Mouse (Mus musculus) liver, embryonic 15.5 days (tissue): ENCODE data around the gene Clic6. TPM values are rescaled to one million over a fixed set of nuclear protein-coding genes. Genes with fewer than 3 reads are reported as not detected.
"Not testable (repeated sequence)": the region's sequence is repeated elsewhere in the genome, so short reads cannot be mapped to it uniquely, and the experiment has no call there.

ENCODE experiments used
- ATAC-seq: fragments of 200-750 bp; cut with Nextera tagmentation; 2 replicates; pipeline ENCODE4 v1.8.0; 2017; ENCODE audit warnings: moderate number of reproducible peaks, mild to moderate bottlenecking, moderate library complexity; ENCODE audit not compliant: insufficient read depth
- H3K27ac ChIP-seq: fragments of 300-500 bp; sonication (generic); replicated peaks from 2 replicates; pipeline ENCODE4 v1.5.1; 2015; ENCODE audit warnings: mild to moderate bottlenecking, inconsistent platforms
- H3K27me3 ChIP-seq: fragments of 300-500 bp; sonication (generic); 2 replicates; pipeline ENCODE4 v1.6.1; 2015; ENCODE audit warnings: mild to moderate bottlenecking, inconsistent platforms
- H3K36me3 ChIP-seq: fragments of 300-500 bp; sonication (generic); replicated peaks from 2 replicates; pipeline ENCODE4 v1.6.1; 2015; ENCODE audit warnings: moderate library complexity, mild to moderate bottlenecking, inconsistent platforms
- H3K4me1 ChIP-seq: fragments of 300-500 bp; sonication (generic); replicated peaks from 2 replicates; pipeline ENCODE4 v1.6.1; 2015; ENCODE audit warnings: inconsistent platforms
- H3K4me2 ChIP-seq: fragments of 300-500 bp; sonication (generic); 2 replicates; pipeline ENCODE4 v1.6.1; 2015; ENCODE audit warnings: moderate library complexity, mild to moderate bottlenecking, inconsistent platforms
- H3K4me3 ChIP-seq: fragments of 300-500 bp; sonication (generic); replicated peaks from 2 replicates; pipeline ENCODE4 v1.5.1; 2015; ENCODE audit warnings: mild to moderate bottlenecking, inconsistent platforms
- H3K9ac ChIP-seq: fragments of 300-500 bp; sonication (generic); 2 replicates; pipeline ENCODE4 v1.6.1; 2015; ENCODE audit warnings: moderate library complexity, mild to moderate bottlenecking, inconsistent platforms
- H3K9me3 ChIP-seq: fragments of 300-500 bp; sonication (generic); replicated peaks from 2 replicates; pipeline ENCODE4 v1.6.1; 2016; ENCODE audit warnings: inconsistent platforms
- WGBS: fragments of 180-500 bp; shearing (Covaris S2); methylation state at CpG from one replicate; pipeline ENCODE4 v1.1.7; 2015; ENCODE audit warnings: mixed read lengths; ENCODE audit not compliant: insufficient replicate concordance; 5-methylcytosine and 5-hydroxymethylcytosine counted together
- polyA plus RNA-seq: library from polyadenylated mRNA; unstranded; fragments of >200 nt; fragmentation: Nextera tagmentation; extraction: Ambion mirVana; gene quantifications from 2 replicates; pipeline ENCODE4 v1.2.1, GENCODE M21; 2015

Gene Clic6
- polyA plus RNA-seq, 1 experiment from 2014 or later, result 0.40 TPM

- Histone ChIP-seq H3K27ac (no peak overlapping the region), H3K27me3 (peaks cover 71% of the 10 kb centered on the region), H3K4me2 (no peak overlapping the region), H3K4me1 (peaks cover 6% of the 10 kb centered on the region; the same call in 1 of the 2 replicates), H3K9ac (no peak overlapping the region), H3K9me3 (no peaks in the 10 kb centered on the region), H3K4me3 (no peak overlapping the region), H3K36me3 (no peaks in the 10 kb centered on the region)
- ATAC-seq, result no peak
- WGBS, result 61% methylated on average over 8 of the region's 8 CpGs
Measured at GRCm38 (mm10) chr16:92500534-92500933, 15.0 kb downstream of the Clic6 start.

- no peak overlapping the region for H3K4me2 ChIP-seq
- peaks cover 6% of the 10 kb centered on the region; the same call in 1 of the 2 replicates for H3K4me1 ChIP-seq
- ATAC-seq, result no peak
- no peak overlapping the region for H3K9ac ChIP-seq
- no peaks in the 10 kb centered on the region for H3K9me3 ChIP-seq
- 51% methylated on average over 5 of the region's 5 CpGs for WGBS
- H3K4me3 ChIP-seq, result no peak overlapping the region
- no peaks in the 10 kb centered on the region for H3K36me3 ChIP-seq
- no peak overlapping the region for H3K27ac ChIP-seq
- H3K27me3 ChIP-seq, result peaks cover 61% of the 10 kb centered on the region
Measured at GRCm38 (mm10) chr16:92503105-92503504, 17.6 kb downstream of the Clic6 start.

- H3K36me3 ChIP-seq, result no peaks in the 10 kb centered on the region
- no peak overlapping the region for H3K4me3 ChIP-seq
- no peak overlapping the region for H3K27ac ChIP-seq
- ATAC-seq, result no peak
- H3K4me1 ChIP-seq, result no peaks in the 10 kb centered on the region; the same call in 1 of the 2 replicates
- no peak overlapping the region for H3K9ac ChIP-seq
- H3K9me3 ChIP-seq, result no peaks in the 10 kb centered on the region
- peaks cover 28% of the 10 kb centered on the region for H3K27me3 ChIP-seq
- WGBS, result 56% methylated on average over 4 of the region's 4 CpGs
- H3K4me2 ChIP-seq, result no peak overlapping the region
Measured at GRCm38 (mm10) chr16:92507573-92507972, 22.0 kb downstream of the Clic6 start.

GRCm38 (mm10) chr16:92510835-92511772 lies 25.6 kb downstream of the Clic6 start:
- no peak overlapping the region for H3K4me2 ChIP-seq
- 58% methylated on average over 13 of the region's 13 CpGs for WGBS
- H3K4me1 ChIP-seq, result no peaks in the 10 kb centered on the region; the same call in 1 of the 2 replicates
- no peaks in the 10 kb centered on the region for H3K9me3 ChIP-seq
- H3K27me3 ChIP-seq, result peaks cover 25% of the 10 kb centered on the region
- H3K9ac ChIP-seq, result no peak overlapping the region
- H3K27ac ChIP-seq, result no peak overlapping the region
- no peaks in the 10 kb centered on the region for H3K36me3 ChIP-seq
- H3K4me3 ChIP-seq, result no peak overlapping the region
- ATAC-seq, result no peak

GRCm38 (mm10) chr16:92511773-92512391 lies 26.3 kb downstream of the Clic6 start:
- no peak for ATAC-seq
- peaks cover 19% of the 10 kb centered on the region for H3K27me3 ChIP-seq
- 55% methylated on average over 5 of the region's 5 CpGs for WGBS
- no peak overlapping the region for H3K4me2 ChIP-seq
- no peak overlapping the region for H3K9ac ChIP-seq
- no peaks in the 10 kb centered on the region for H3K36me3 ChIP-seq
- no peaks in the 10 kb centered on the region; the same call in 1 of the 2 replicates for H3K4me1 ChIP-seq
- H3K9me3 ChIP-seq, result no peaks in the 10 kb centered on the region
- no peak overlapping the region for H3K4me3 ChIP-seq
- H3K27ac ChIP-seq, result no peak overlapping the region

GRCm38 (mm10) chr16:92514896-92515295 lies 29.4 kb downstream of the Clic6 start:
- H3K9me3 ChIP-seq, H3K4me2 ChIP-seq, H3K4me3 ChIP-seq, H3K36me3 ChIP-seq, ATAC-seq, H3K4me1 ChIP-seq, H3K27me3 ChIP-seq, H3K27ac ChIP-seq, H3K9ac ChIP-seq: not testable (repeated sequence)
- 69% methylated on average over 8 of the region's 9 CpGs for WGBS

GRCm38 (mm10) chr16:92516139-92516538 lies 30.6 kb downstream of the Clic6 start:
- 73% methylated on average over 9 of the region's 9 CpGs for WGBS
- Histone ChIP-seq H3K36me3 (no peaks in the 10 kb centered on the region), H3K4me2 (no peak overlapping the region), H3K9ac (no peak overlapping the region), H3K27me3 (peaks cover 9% of the 10 kb centered on the region), H3K4me3 (no peak overlapping the region), H3K9me3 (no peaks in the 10 kb centered on the region), H3K27ac (no peak overlapping the region), H3K4me1 (no peaks in the 10 kb centered on the region; the same call in 1 of the 2 replicates)
- ATAC-seq, result no peak

GRCm38 (mm10) chr16:92518718-92519117 lies 33.2 kb downstream of the Clic6 start:
- Histone ChIP-seq H3K27ac (no peak overlapping the region), H3K9me3 (no peaks in the 10 kb centered on the region), H3K27me3 (peaks cover 4% of the 10 kb centered on the region; the same call in 1 of the 2 replicates), H3K9ac (no peak overlapping the region), H3K36me3 (no peaks in the 10 kb centered on the region), H3K4me3 (no peak overlapping the region), H3K4me2 (no peak overlapping the region), H3K4me1 (no peaks in the 10 kb centered on the region)
- WGBS, result 52% methylated on average over 4 of the region's 4 CpGs
- ATAC-seq, result no peak

GRCm38 (mm10) chr16:92519820-92520492 lies 34.4 kb downstream of the Clic6 start:
- no peak for ATAC-seq
- Histone ChIP-seq H3K4me3 (no peak overlapping the region), H3K27ac (no peak overlapping the region), H3K9me3 (no peaks in the 10 kb centered on the region), H3K4me2 (no peak overlapping the region), H3K9ac (no peak overlapping the region), H3K36me3 (no peaks in the 10 kb centered on the region), H3K27me3 (peaks cover 4% of the 10 kb centered on the region; the same call in 1 of the 2 replicates), H3K4me1 (no peaks in the 10 kb centered on the region)
- 29% methylated on average over 13 of the region's 13 CpGs for WGBS

GRCm38 (mm10) chr16:92523351-92523750 lies 37.8 kb downstream of the Clic6 start:
- no peaks in the 10 kb centered on the region for H3K36me3 ChIP-seq
- H3K27me3 ChIP-seq, result no peaks in the 10 kb centered on the region; the same call in 1 of the 2 replicates
- no peak overlapping the region for H3K27ac ChIP-seq
- WGBS, result 64% methylated on average over 8 of the region's 8 CpGs
- no peaks in the 10 kb centered on the region for H3K9me3 ChIP-seq
- H3K4me3 ChIP-seq, result no peak overlapping the region
- no peak for ATAC-seq
- H3K4me1 ChIP-seq, result no peaks in the 10 kb centered on the region
- no peak overlapping the region for H3K4me2 ChIP-seq
- H3K9ac ChIP-seq, result no peak overlapping the region

- Histone ChIP-seq H3K9me3 (no peaks in the 10 kb centered on the region), H3K27me3 (no peaks in the 10 kb centered on the region; the same call in 1 of the 2 replicates), H3K27ac (no peak overlapping the region), H3K36me3 (no peaks in the 10 kb centered on the region), H3K4me1 (no peaks in the 10 kb centered on the region), H3K4me3 (no peak overlapping the region), H3K9ac (no peak overlapping the region), H3K4me2 (no peak overlapping the region)
- no peak for ATAC-seq
- WGBS, result 56% methylated on average over 8 of the region's 8 CpGs
Measured at GRCm38 (mm10) chr16:92524651-92525050, 39.1 kb downstream of the Clic6 start.
